In genomic region chr5:30155395-30155792, GRCm38 (mm10) we compare ENCODE assay signal across 8 mouse cellular contexts. TPM values are rescaled to one million over a fixed set of nuclear protein-coding genes. Genes with fewer than 3 reads are reported as not detected.
DNase-seq lines count a peak whose midpoint lies in the region; ATAC-seq and TF ChIP-seq lines count a peak whose summit lies in the region.

No protein-coding gene starts in this region.

- peak overlapping the region; percentile 93 for H3K4me3 ChIP-seq in testis, adult 2 months (ENCODE audit: control insufficient read depth, low read depth, low read length)
- peak overlapping the region; percentile 96 for H3K4me3 ChIP-seq in limb, embryonic 15.5 days
- H3K4me3 ChIP-seq in stomach, embryonic 14.5 days (ENCODE audit: low read depth, low read length) = peak overlapping the region; percentile 93

- H3K27ac ChIP-seq in testis, adult 2 months (ENCODE audit: control insufficient read depth, insufficient read depth, low read depth, low read length) = peak overlapping the region; percentile 99
- peak overlapping the region; percentile 93 for H3K27ac ChIP-seq in limb, embryonic 15.5 days
- peak overlapping the region; percentile 81 for H3K27ac ChIP-seq in stomach, embryonic 14.5 days (ENCODE audit: low read length)

- no peaks in the 10 kb centered on the region for H3K27me3 ChIP-seq in testis, adult 2 months (ENCODE audit: control insufficient read depth, insufficient read depth, low read length)
- H3K27me3 ChIP-seq in limb, embryonic 15.5 days = no peaks in the 10 kb centered on the region
- no peaks in the 10 kb centered on the region for H3K27me3 ChIP-seq in stomach, embryonic 14.5 days (ENCODE audit: control insufficient read depth, insufficient read depth, low read length)

- no peaks in the 10 kb centered on the region for H3K9me3 ChIP-seq in limb, embryonic 15.5 days
- H3K9me3 ChIP-seq in stomach, embryonic 14.5 days (ENCODE audit: control insufficient read depth, low read depth, low read length) = no peaks in the 10 kb centered on the region

- no peaks in the 10 kb centered on the region for H3K4me1 ChIP-seq in testis, adult 2 months (ENCODE audit: control insufficient read depth, insufficient read depth, low read length)
- H3K4me1 ChIP-seq in limb, embryonic 15.5 days = peaks cover 11% of the 10 kb centered on the region
- H3K4me1 ChIP-seq in stomach, embryonic 14.5 days (ENCODE audit: control insufficient read depth, insufficient read depth, low read length) = no peaks in the 10 kb centered on the region; the same call in 1 of the 2 replicates

- 0% methylated on average over 31 of the region's 31 CpGs for WGBS in limb, embryonic 15.5 days
- under 1% methylated on average over 31 of the region's 31 CpGs for WGBS in stomach, embryonic 14.5 days

- DNase-seq in adrenal gland, adult 18-20 months (ENCODE audit: low spot score in 2 of 2) = peak; percentile 36 to 40
- no peak for DNase-seq in adrenal gland, adult (ENCODE audit: inconsistent age in 2 of 2, low spot score in 1 of 2)
- DNase-seq in testis, postnatal 14 days (ENCODE audit: low spot score) = no peak
- no peak for DNase-seq in c-Kit-positive CD71-positive TER-119-positive erythroid progenitor cells, embryonic 14.5 days (ENCODE audit: low spot score)
- DNase-seq in layer of hippocampus, postnatal 14 days (ENCODE audit: low spot score in 2 of 2) = no peak

- peak overlapping the region; percentile 55 for H3K4me2 ChIP-seq in limb, embryonic 15.5 days
- peak overlapping the region; percentile 74 for H3K4me2 ChIP-seq in stomach, embryonic 14.5 days (replicated peaks; ENCODE audit: low read depth, low read length)

- no peak for TF ChIP-seq CTCF in testis, adult 2 months (IDR thresholded peaks at IDR 0.05; ENCODE audit: control insufficient read depth, insufficient read depth, insufficient replicate concordance, low read depth, low read length)

- 0 out of 2 replicates have a peak, but pooled peaks have one; percentile 33 for TF ChIP-seq POLR2A in testis, adult 2 months (IDR thresholded peaks at IDR 0.05; ENCODE audit: control insufficient read depth, low read depth, low read length)

- H3K36me3 ChIP-seq in testis, adult 2 months (ENCODE audit: control insufficient read depth, insufficient read depth, low read length) = no peaks in the 10 kb centered on the region
- H3K36me3 ChIP-seq in limb, embryonic 15.5 days = peaks cover under 1% of the 10 kb centered on the region; the same call in 1 of the 2 replicates
- no peaks in the 10 kb centered on the region for H3K36me3 ChIP-seq in stomach, embryonic 14.5 days (ENCODE audit: control insufficient read depth, insufficient read depth, low read length)

- peak; percentile 36; the same call in 1 of the 2 replicates for ATAC-seq in limb, embryonic 15.5 days (ENCODE audit: insufficient number of reproducible peaks, low FRiP score, low TSS enrichment, low read depth)
- ATAC-seq in stomach, embryonic 14.5 days (ENCODE audit: insufficient number of reproducible peaks, insufficient read depth, low FRiP score, low read depth) = 0 out of 2 replicates have a peak, but pooled peaks have one; percentile 53

- H3K9ac ChIP-seq in limb, embryonic 15.5 days = peak overlapping the region; percentile 79
- peak overlapping the region; percentile 68 for H3K9ac ChIP-seq in stomach, embryonic 14.5 days (replicated peaks; ENCODE audit: low read depth, low read length)

RNA-seq across cellular contexts. Expression of gene Hadhb, which starts 0.3 kb away (rescaled TPM):
- 1,000 to 10,000 TPM in 1 of 2 experiments, 100 to 1,000 TPM in 1; 969 to 1,652 TPM for total RNA-seq in adrenal gland, adult 18-20 months (2021)
- 60.1 and 67.1 TPM in 2 replicates for polyA plus RNA-seq in testis, adult 2 months (2012; rRNA removed)
- 139 and 150 TPM in 2 replicates for polyA plus RNA-seq in limb, embryonic 15.5 days (2015; fragmentation: Nextera tagmentation; extraction: Ambion mirVana)
- 134 and 164 TPM in 2 replicates for polyA plus RNA-seq in stomach, embryonic 14.5 days (2014; fragmentation: Nextera tagmentation; extraction: Ambion mirVana)
- total RNA-seq in layer of hippocampus, postnatal 14 days (2021) = 10 to 100 TPM; 80.1 to 81.8 TPM

RNA-seq across cellular contexts. Expression of gene Hadha, which starts 0.4 kb away (rescaled TPM):
- total RNA-seq in adrenal gland, adult 18-20 months (2021) = 100 to 1,000 TPM; 527 to 755 TPM
- polyA plus RNA-seq in testis, adult 2 months (2012; rRNA removed) = 74.2 and 78.6 TPM in 2 replicates
- 130 and 140 TPM in 2 replicates for polyA plus RNA-seq in limb, embryonic 15.5 days (2015; fragmentation: Nextera tagmentation; extraction: Ambion mirVana)
- polyA plus RNA-seq in stomach, embryonic 14.5 days (2014; fragmentation: Nextera tagmentation; extraction: Ambion mirVana) = 116 and 118 TPM in 2 replicates
- total RNA-seq in layer of hippocampus, postnatal 14 days (2021) = 10 to 100 TPM; 78.4 to 95.1 TPM

RNA-seq across cellular contexts. Expression of gene 3110082J24Rik, which starts 49.5 kb away (rescaled TPM):
- not detected for total RNA-seq in adrenal gland, adult 18-20 months (2021)
- polyA plus RNA-seq in testis, adult 2 months (2012; rRNA removed) = not detected in 2 replicates
- not detected in 2 replicates for polyA plus RNA-seq in limb, embryonic 15.5 days (2015; fragmentation: Nextera tagmentation; extraction: Ambion mirVana)
- polyA plus RNA-seq in stomach, embryonic 14.5 days (2014; fragmentation: Nextera tagmentation; extraction: Ambion mirVana) = not detected in 2 replicates
- total RNA-seq in layer of hippocampus, postnatal 14 days (2021) = 1 to 10 TPM; 2.9 to 5.5 TPM

RNA-seq across cellular contexts. Expression of gene Adgrf3, which starts 50.1 kb away (rescaled TPM):
- total RNA-seq in adrenal gland, adult 18-20 months (2021) = not detected
- 18.3 and 18.5 TPM in 2 replicates for polyA plus RNA-seq in testis, adult 2 months (2012; rRNA removed)
- 0.08 TPM in 1 of 2 replicates, not detected in the other for polyA plus RNA-seq in limb, embryonic 15.5 days (2015; fragmentation: Nextera tagmentation; extraction: Ambion mirVana)
- polyA plus RNA-seq in stomach, embryonic 14.5 days (2014; fragmentation: Nextera tagmentation; extraction: Ambion mirVana) = 0.59 and 0.81 TPM in 2 replicates
- total RNA-seq in layer of hippocampus, postnatal 14 days (2021) = not detected

RNA-seq across cellular contexts. Expression of gene Garem2, which starts 50.4 kb away (rescaled TPM):
- total RNA-seq in adrenal gland, adult 18-20 months (2021) = not detected
- polyA plus RNA-seq in testis, adult 2 months (2012; rRNA removed) = 0.71 and 0.78 TPM in 2 replicates
- 0.36 and 0.41 TPM in 2 replicates for polyA plus RNA-seq in limb, embryonic 15.5 days (2015; fragmentation: Nextera tagmentation; extraction: Ambion mirVana)
- polyA plus RNA-seq in stomach, embryonic 14.5 days (2014; fragmentation: Nextera tagmentation; extraction: Ambion mirVana) = 0.19 and 0.34 TPM in 2 replicates
- 10 to 100 TPM; 13.7 to 14.8 TPM for total RNA-seq in layer of hippocampus, postnatal 14 days (2021)

Comparison
In these comparisons a context has a peak if more than half of its experiments do, and no peak if none do; other contexts are left out.
1. DNase-seq: peak in adrenal gland, adult 18-20 months (2 of 2); none in adrenal gland, adult (0 of 2), testis, postnatal 14 days (single experiment), c-Kit-positive CD71-positive TER-119-positive erythroid progenitor cells, embryonic 14.5 days (single experiment) and layer of hippocampus, postnatal 14 days (0 of 2).
2. Peak in every context shown above with its lines, with median percentiles within 50 percentile points of each other: H3K27ac ChIP-seq and H3K4me3 ChIP-seq.